Mouse (Mus musculus) midbrain, postnatal 0 days (tissue): ENCODE results near the gene Mmp9. TPM values are rescaled to one million over a fixed set of nuclear protein-coding genes. Genes with fewer than 3 reads are reported as not detected.

Experiments used
- ATAC-seq: fragments of 200-750 bp; cut with Nextera tagmentation; 2 replicates; pipeline ENCODE4 v1.8.0; 2017; ENCODE audit warnings: moderate number of reproducible peaks, mild to moderate bottlenecking, moderate TSS enrichment, moderate library complexity; ENCODE audit not compliant: low FRiP score
- DNase-seq: peaks from one replicate; pipeline ENCODE4 v3.0.0-alpha.2; 2015; ENCODE audit warnings: low spot score
- H3K27ac ChIP-seq: fragments of 300-500 bp; sonication (generic); 2 replicates; pipeline ENCODE4 v1.5.1; 2014; ENCODE audit warnings: low read depth, mild to moderate bottlenecking, low read length, mixed read lengths
- H3K27me3 ChIP-seq: fragments of 300-500 bp; sonication (generic); 2 replicates; pipeline ENCODE4 v1.6.1; 2014; ENCODE audit warnings: low read length, control low read depth, mixed read lengths; ENCODE audit not compliant: insufficient read depth
- H3K36me3 ChIP-seq: fragments of 300-500 bp; sonication (generic); 2 replicates; pipeline ENCODE4 v1.6.1; 2014; ENCODE audit warnings: low read length, control low read depth, mixed read lengths; ENCODE audit not compliant: insufficient read depth
- H3K4me1 ChIP-seq: fragments of 300-500 bp; sonication (generic); 2 replicates; pipeline ENCODE4 v1.6.1; 2014; ENCODE audit warnings: mild to moderate bottlenecking, control low read depth, antibody characterized with exemption, low read length, mixed read lengths; ENCODE audit not compliant: insufficient read depth
- H3K4me2 ChIP-seq: fragments of 300-500 bp; sonication (generic); 2 replicates; pipeline ENCODE4 v1.6.1; 2014; ENCODE audit warnings: low read depth, mild to moderate bottlenecking, low read length, mixed read lengths; ENCODE audit not compliant: poor library complexity, severe bottlenecking
- H3K4me3 ChIP-seq: fragments of 300-500 bp; sonication (generic); 2 replicates; pipeline ENCODE4 v1.5.1; 2014; ENCODE audit warnings: low read depth, mild to moderate bottlenecking, low read length, moderate library complexity
- H3K9ac ChIP-seq: fragments of 300-500 bp; sonication (generic); replicated peaks from 2 replicates; pipeline ENCODE4 v1.6.1; 2014; ENCODE audit warnings: mild to moderate bottlenecking, low read length, moderate library complexity, mixed read lengths; ENCODE audit not compliant: poor library complexity, severe bottlenecking
- H3K9me3 ChIP-seq: fragments of 300-500 bp; sonication (generic); 2 replicates; pipeline ENCODE4 v1.6.1; 2016; ENCODE audit warnings: low read length, control low read depth
- CTCF ChIP-seq: IDR thresholded peaks from 2 replicates; pipeline ENCODE4 v1.5.1; 2016; ENCODE audit warnings: antibody characterized with exemption, mild to moderate bottlenecking
- WGBS: fragments of 180-500 bp; shearing (Covaris S2); extraction: QIAGEN DNeasy Blood & Tissue Kit; methylation state at CpG from one replicate; pipeline ENCODE4 v1.1.7; 2014; 5-methylcytosine and 5-hydroxymethylcytosine counted together
- polyA plus RNA-seq: library from polyadenylated mRNA; unstranded; fragments of >200 nt; fragmentation: Nextera tagmentation; extraction: Ambion mirVana; gene quantifications from 2 replicates; pipeline ENCODE4 v1.2.1, GENCODE M21; 2015
- total RNA-seq: library from RNA; depleted of rRNA; stranded (reverse); fragments of >200 nt; gene quantifications from 2 replicates; pipeline ENCODE4 v1.2.3, GENCODE M21; 2014

Gene Mmp9
- total and polyA plus RNA-seq, 2 experiments from 2014 or later = 7.1 to 13.4 TPM

GRCm38 (mm10) chr2:164910360-164911061 is 30.1 kb upstream of the Mmp9 start:
- no peak for DNase-seq

GRCm38 (mm10) chr2:164911086-164912048 is 29.2 kb upstream of the Mmp9 start, which contains the start of gene Zfp335:
Gene Zfp335, minus strand, starts transcription at chr2:164911757.
- H3K4me3 ChIP-seq = peak within 1 kb of the TSS; percentile 69
- H3K36me3 ChIP-seq = peaks cover 26% of the 10 kb centered on the region
- peak within 1 kb of the TSS; percentile 89 for H3K4me2 ChIP-seq
- H3K9ac ChIP-seq = peak within 1 kb of the TSS; percentile 95
- no peaks in the 10 kb centered on the region for H3K9me3 ChIP-seq
- TF ChIP-seq CTCF = peak; percentile 72
- no peaks in the 10 kb centered on the region for H3K27me3 ChIP-seq
- peaks cover 11% of the 10 kb centered on the region for H3K4me1 ChIP-seq
- peak; percentile 97 for DNase-seq
- WGBS = under 1% methylated on average over 87 of the region's 91 CpGs
- peak within 1 kb of the TSS; percentile 100 for H3K27ac ChIP-seq
- peak; percentile 87 for ATAC-seq

More at GRCm38 (mm10) chr2:164910360-164911061, 30.1 kb upstream of the Mmp9 start:
- H3K27me3 ChIP-seq = no peaks in the 10 kb centered on the region
- H3K4me2 ChIP-seq = peak overlapping the region; percentile 89
- H3K36me3 ChIP-seq = peaks cover 32% of the 10 kb centered on the region
- H3K9ac ChIP-seq = peak overlapping the region; percentile 95
- WGBS = 5% methylated on average over 37 of the region's 37 CpGs
- peaks cover 11% of the 10 kb centered on the region for H3K4me1 ChIP-seq
- H3K27ac ChIP-seq = peak overlapping the region; percentile 100
- H3K9me3 ChIP-seq = no peaks in the 10 kb centered on the region
- ATAC-seq = peak; percentile 9; the same call in 1 of the 2 replicates
- no peak for TF ChIP-seq CTCF
- peak overlapping the region; percentile 69 for H3K4me3 ChIP-seq

- no peak for TF ChIP-seq CTCF
- ATAC-seq (no peak), DNase-seq (peak; percentile 33)
- Histone ChIP-seq H3K4me3 (peak overlapping the region; percentile 69), H3K9me3 (no peaks in the 10 kb centered on the region), H3K27me3 (no peaks in the 10 kb centered on the region), H3K9ac (peak overlapping the region; percentile 95), H3K36me3 (peaks cover 23% of the 10 kb centered on the region), H3K4me2 (peak overlapping the region; percentile 89), H3K4me1 (peaks cover 11% of the 10 kb centered on the region), H3K27ac (peak overlapping the region; percentile 100)
- 9% methylated on average over 12 of the region's 12 CpGs for WGBS
Measured at GRCm38 (mm10) chr2:164912151-164912550, 28.4 kb upstream of the Mmp9 start.

GRCm38 (mm10) chr2:164912749-164913427 is 27.7 kb upstream of the Mmp9 start:
- peaks cover 11% of the 10 kb centered on the region for H3K4me1 ChIP-seq
- peaks cover 16% of the 10 kb centered on the region for H3K36me3 ChIP-seq
- no peak overlapping the region for H3K9ac ChIP-seq
- no peak for TF ChIP-seq CTCF
- H3K4me3 ChIP-seq = no peak overlapping the region
- H3K4me2 ChIP-seq = no peak overlapping the region
- WGBS = 93% methylated on average over 8 of the region's 9 CpGs
- H3K9me3 ChIP-seq = no peaks in the 10 kb centered on the region
- no peak overlapping the region for H3K27ac ChIP-seq
- DNase-seq = no peak
- ATAC-seq = no peak
- H3K27me3 ChIP-seq = no peaks in the 10 kb centered on the region

GRCm38 (mm10) chr2:164913428-164913786 is 27.2 kb upstream of the Mmp9 start:
- H3K4me3 ChIP-seq = no peak overlapping the region
- no peaks in the 10 kb centered on the region for H3K9me3 ChIP-seq
- 95% methylated on average over 2 of the region's 2 CpGs for WGBS
- TF ChIP-seq CTCF = no peak
- H3K27me3 ChIP-seq = no peaks in the 10 kb centered on the region
- no peak overlapping the region for H3K9ac ChIP-seq
- DNase-seq (no peak), ATAC-seq (no peak)
- peaks cover 10% of the 10 kb centered on the region for H3K36me3 ChIP-seq
- no peak overlapping the region for H3K4me2 ChIP-seq
- no peak overlapping the region for H3K27ac ChIP-seq
- peaks cover 11% of the 10 kb centered on the region for H3K4me1 ChIP-seq
